Mouse (Mus musculus): ENCODE measurements around the gene Abca6. TPM values are rescaled to one million over a fixed set of nuclear protein-coding genes. Genes with fewer than 3 reads are reported as not detected.

The Abca6 gene
- polyA plus RNA-seq, 1 experiment from 2014 or later = 1.4 TPM

Other genes starting within 250 kb of the Abca6 start
- gene Abca8a, start 155.8 kb downstream of the Abca6 start, polyA plus RNA-seq (2015; fragmentation: Nextera tagmentation; extraction: Ambion mirVana) = 4.2 and 6.1 TPM in 2 replicates
- gene Abca9, start 83.6 kb downstream of the Abca6 start, polyA plus RNA-seq (2015; fragmentation: Nextera tagmentation; extraction: Ambion mirVana) = 3.8 TPM in 2 replicates
- gene Abca5, start 85.9 kb upstream of the Abca6 start, polyA plus RNA-seq (2015; fragmentation: Nextera tagmentation; extraction: Ambion mirVana) = 2.7 and 2.8 TPM in 2 replicates
- gene Map2k6, start 147.3 kb upstream of the Abca6 start, polyA plus RNA-seq (2015; fragmentation: Nextera tagmentation; extraction: Ambion mirVana) = 13.5 and 15.3 TPM in 2 replicates